Mouse (Mus musculus) kidney, embryonic 16.5 days (tissue): ENCODE data around the gene Golt1a. TPM values are rescaled to one million over a fixed set of nuclear protein-coding genes. Genes with fewer than 3 reads are reported as not detected.
A peak's percentile ranks its signal among the peaks of the same experiment; 100 is the strongest.

Experiments
- ATAC-seq: fragments of 200-750 bp; cut with Nextera tagmentation; 2 replicates; pipeline ENCODE4 v1.8.0; 2017; ENCODE audit warnings: moderate TSS enrichment; ENCODE audit not compliant: low FRiP score, low TSS enrichment
- H3K27ac ChIP-seq: fragments of 300-500 bp; sonication (generic); 2 replicates; pipeline ENCODE4 v1.5.1; 2014; ENCODE audit warnings: low read length
- H3K27me3 ChIP-seq: fragments of 300-500 bp; sonication (generic); 2 replicates; pipeline ENCODE4 v1.6.1; 2014; ENCODE audit warnings: low read length, control low read depth, mixed read lengths; ENCODE audit not compliant: insufficient read depth
- H3K36me3 ChIP-seq: fragments of 300-500 bp; sonication (generic); 2 replicates; pipeline ENCODE4 v1.6.1; 2014; ENCODE audit warnings: low read length, control low read depth, mixed read lengths; ENCODE audit not compliant: insufficient read depth
- H3K4me1 ChIP-seq: fragments of 300-500 bp; sonication (generic); 2 replicates; pipeline ENCODE4 v1.6.1; 2014; ENCODE audit warnings: low read length, control low read depth, mixed read lengths; ENCODE audit not compliant: insufficient read depth
- H3K4me2 ChIP-seq: fragments of 300-500 bp; sonication (generic); replicated peaks from 2 replicates; pipeline ENCODE4 v1.6.1; 2014; ENCODE audit warnings: low read depth, low read length
- H3K4me3 ChIP-seq: fragments of 300-500 bp; sonication (generic); 2 replicates; pipeline ENCODE4 v1.5.1; 2014; ENCODE audit warnings: mild to moderate bottlenecking, low read length
- H3K9ac ChIP-seq: fragments of 300-500 bp; sonication (generic); replicated peaks from 2 replicates; pipeline ENCODE4 v1.6.1; 2014; ENCODE audit warnings: low read length
- H3K9me3 ChIP-seq: fragments of 300-500 bp; sonication (generic); 2 replicates; pipeline ENCODE4 v1.6.1; 2016; ENCODE audit warnings: low read length, control low read depth
- WGBS: fragments of 180-500 bp; shearing (Covaris S2); extraction: QIAGEN DNeasy Blood & Tissue Kit; methylation state at CpG from one replicate; pipeline ENCODE4 v1.1.7; 2014; 5-methylcytosine and 5-hydroxymethylcytosine counted together
- polyA plus RNA-seq: library from polyadenylated mRNA; unstranded; fragments of >200 nt; fragmentation: Nextera tagmentation; extraction: Ambion mirVana; gene quantifications from 2 replicates; pipeline ENCODE4 v1.2.1, GENCODE M21; 2015

Golt1a gene
- polyA plus RNA-seq, 1 experiment from 2014 or later: 8.0 TPM

DNA sequence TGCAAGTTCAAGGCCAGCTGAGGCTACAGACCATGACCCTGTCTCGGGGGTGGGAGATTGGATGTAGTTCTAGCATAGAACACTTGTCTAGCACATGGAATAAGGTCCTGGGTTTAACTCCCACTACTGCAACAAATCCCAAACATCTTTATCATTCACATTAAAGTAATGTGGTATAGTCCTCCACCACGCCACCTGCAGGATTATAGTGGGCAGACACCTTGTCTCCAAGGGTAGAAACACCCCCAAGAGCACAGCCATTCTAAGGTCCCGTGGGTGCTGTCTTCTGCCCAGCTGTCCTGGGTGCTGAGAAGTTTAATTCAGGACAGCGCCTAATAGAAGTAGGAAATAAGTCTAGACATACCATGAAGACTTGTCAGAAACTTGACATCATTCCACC, 7.0 kb downstream of the Golt1a start:
- no peak overlapping the region for H3K4me3 ChIP-seq
- H3K4me2 ChIP-seq: no peak overlapping the region
- no peak overlapping the region for H3K27ac ChIP-seq
- no peaks in the 10 kb centered on the region for H3K36me3 ChIP-seq
- ATAC-seq: no peak
- H3K9me3 ChIP-seq: peaks cover 6% of the 10 kb centered on the region; the same call in 1 of the 2 replicates
- H3K27me3 ChIP-seq: no peaks in the 10 kb centered on the region
- peaks cover 6% of the 10 kb centered on the region; the same call in 1 of the 2 replicates for H3K4me1 ChIP-seq
- H3K9ac ChIP-seq: no peak overlapping the region
- WGBS: 77% methylated on average over 4 of the region's 4 CpGs

GRCm38 (mm10) chr1:133317149-133317548, 7.5 kb downstream of the Golt1a start:
- H3K36me3 ChIP-seq: no peaks in the 10 kb centered on the region
- no peak overlapping the region for H3K9ac ChIP-seq
- no peak overlapping the region for H3K27ac ChIP-seq
- peaks cover under 1% of the 10 kb centered on the region; the same call in 1 of the 2 replicates for H3K4me1 ChIP-seq
- H3K9me3 ChIP-seq: peaks cover 6% of the 10 kb centered on the region; the same call in 1 of the 2 replicates
- WGBS: 86% methylated on average over 1 of the region's 1 CpGs
- no peaks in the 10 kb centered on the region for H3K27me3 ChIP-seq
- no peak overlapping the region for H3K4me2 ChIP-seq
- ATAC-seq: no peak
- H3K4me3 ChIP-seq: no peak overlapping the region

GRCm38 (mm10) chr1:133321267-133321925, 11.8 kb downstream of the Golt1a start, which contains the start of gene Kiss1:
Gene Kiss1, plus strand, starts transcription at chr1:133321875.
- no peak for ATAC-seq
- H3K27ac ChIP-seq: no peak within 1 kb of the TSS
- H3K4me2 ChIP-seq: no peak within 1 kb of the TSS
- H3K4me1 ChIP-seq: no peaks in the 10 kb centered on the region; the same call in 1 of the 2 replicates
- 84% methylated on average over 13 of the region's 13 CpGs for WGBS
- H3K9me3 ChIP-seq: peaks cover 6% of the 10 kb centered on the region; the same call in 1 of the 2 replicates
- no peaks in the 10 kb centered on the region for H3K36me3 ChIP-seq
- H3K27me3 ChIP-seq: no peaks in the 10 kb centered on the region
- no peak within 1 kb of the TSS for H3K9ac ChIP-seq
- H3K4me3 ChIP-seq: no peak within 1 kb of the TSS

DNA sequence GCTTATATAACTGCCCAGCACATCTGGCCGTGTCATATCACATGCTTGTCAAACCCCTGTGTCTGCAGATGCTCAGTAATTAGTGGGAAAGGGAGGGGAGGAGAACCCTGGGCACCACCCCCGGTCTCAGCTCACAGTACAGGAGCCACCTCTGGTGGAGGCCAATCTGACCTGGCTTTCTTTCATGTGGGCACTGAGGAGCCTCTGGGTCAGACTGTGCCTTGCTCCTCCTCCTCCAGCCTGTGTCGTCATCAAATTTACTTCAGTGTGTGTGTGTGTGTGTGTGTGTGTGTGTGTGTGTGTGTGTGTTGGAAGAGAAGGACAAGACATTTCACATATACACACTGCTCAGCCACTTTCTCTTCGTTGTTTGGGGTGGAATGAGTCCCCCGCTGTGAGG, 13.7 kb downstream of the Golt1a start:
- Histone ChIP-seq H3K36me3 (no peaks in the 10 kb centered on the region), H3K4me1 (no peaks in the 10 kb centered on the region; the same call in 1 of the 2 replicates), H3K4me2 (no peak overlapping the region), H3K27me3 (peaks cover 10% of the 10 kb centered on the region; the same call in 1 of the 2 replicates), H3K9me3 (peaks cover 2% of the 10 kb centered on the region; the same call in 1 of the 2 replicates), H3K27ac (no peak overlapping the region), H3K4me3 (no peak overlapping the region), H3K9ac (no peak overlapping the region)
- ATAC-seq: peak; percentile 52; the same call in 1 of the 2 replicates
- 41% methylated on average over 5 of the region's 5 CpGs for WGBS

DNA sequence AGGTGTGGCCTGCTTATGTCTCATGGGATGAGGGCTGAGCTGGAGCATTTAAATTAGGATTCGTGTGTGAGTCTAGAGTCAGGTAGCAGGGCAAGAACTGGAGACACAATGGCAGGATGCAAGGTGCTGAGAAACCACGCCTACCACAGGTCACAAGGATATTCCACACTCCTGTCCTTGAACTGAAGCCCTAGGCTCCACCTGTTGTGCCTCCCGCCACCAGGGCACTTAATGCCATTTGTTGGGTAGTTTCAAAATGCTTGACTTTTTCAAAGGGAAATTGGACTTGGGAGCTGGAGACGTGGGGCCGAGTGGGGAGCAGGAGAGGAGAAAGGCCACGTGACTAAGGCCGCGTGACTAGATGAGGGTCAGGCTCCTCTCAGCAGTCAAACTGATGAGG, 16.4 kb downstream of the Golt1a start:
- no peak for ATAC-seq
- Histone ChIP-seq H3K4me3 (no peak overlapping the region), H3K27ac (no peak overlapping the region), H3K9ac (no peak overlapping the region), H3K4me2 (no peak overlapping the region), H3K27me3 (peaks cover 33% of the 10 kb centered on the region), H3K36me3 (no peaks in the 10 kb centered on the region), H3K9me3 (no peaks in the 10 kb centered on the region), H3K4me1 (no peaks in the 10 kb centered on the region; the same call in 1 of the 2 replicates)
- WGBS: 62% methylated on average over 8 of the region's 8 CpGs

DNA sequence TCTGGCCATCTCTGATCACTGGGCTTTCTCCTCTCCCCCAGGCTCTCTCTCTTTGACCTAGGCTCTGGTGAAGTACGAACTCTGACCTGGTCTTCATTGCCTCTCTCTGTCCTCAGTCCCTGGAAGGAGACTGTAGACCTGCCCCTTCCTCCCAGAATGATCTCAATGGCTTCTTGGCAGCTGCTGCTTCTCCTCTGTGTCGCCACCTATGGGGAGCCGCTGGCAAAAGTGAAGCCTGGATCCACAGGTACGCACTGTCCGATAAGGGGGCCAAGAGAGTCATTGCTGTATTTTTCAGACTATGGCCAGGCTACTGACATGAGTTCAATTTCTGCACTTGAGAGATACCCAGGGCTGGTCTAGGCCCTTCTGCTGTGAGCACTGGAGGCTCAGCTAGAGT, 17.5 kb downstream of the Golt1a start:
- H3K9ac ChIP-seq: no peak overlapping the region
- H3K27ac ChIP-seq: no peak overlapping the region
- no peaks in the 10 kb centered on the region for H3K9me3 ChIP-seq
- no peak for ATAC-seq
- no peaks in the 10 kb centered on the region for H3K36me3 ChIP-seq
- H3K4me1 ChIP-seq: no peaks in the 10 kb centered on the region; the same call in 1 of the 2 replicates
- H3K27me3 ChIP-seq: peaks cover 33% of the 10 kb centered on the region
- WGBS: 64% methylated on average over 5 of the region's 5 CpGs
- no peak overlapping the region for H3K4me2 ChIP-seq
- no peak overlapping the region for H3K4me3 ChIP-seq

DNA sequence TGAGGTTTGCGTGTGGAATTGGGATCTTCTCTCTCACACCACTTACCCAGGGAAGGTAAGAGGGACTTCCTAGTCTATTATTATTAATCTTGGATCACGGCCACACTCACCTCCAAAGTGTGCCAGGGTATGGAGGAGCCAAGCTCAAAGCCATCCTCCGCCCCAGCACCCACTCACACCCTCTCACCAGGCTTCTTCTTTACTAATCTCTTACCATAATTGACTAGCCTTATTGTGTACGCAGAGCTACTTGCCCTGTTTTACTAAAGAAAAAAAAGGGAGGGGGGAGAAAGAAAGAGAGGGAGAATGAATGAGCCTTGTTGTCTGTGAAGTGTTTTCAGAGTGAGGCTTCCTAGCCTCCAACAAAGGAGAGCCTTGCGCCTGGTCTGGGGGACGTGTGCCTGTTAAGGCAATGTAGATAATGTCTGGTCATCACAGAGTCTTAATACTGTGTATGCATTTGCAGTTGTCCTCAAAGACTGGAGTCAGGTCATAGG, 18.7 kb downstream of the Golt1a start:
- Histone ChIP-seq H3K4me2 (no peak overlapping the region), H3K27me3 (peaks cover 33% of the 10 kb centered on the region), H3K9ac (no peak overlapping the region), H3K27ac (no peak overlapping the region), H3K36me3 (no peaks in the 10 kb centered on the region), H3K4me1 (no peaks in the 10 kb centered on the region; the same call in 1 of the 2 replicates), H3K4me3 (no peak overlapping the region), H3K9me3 (no peaks in the 10 kb centered on the region)
- 89% methylated on average over 6 of the region's 6 CpGs for WGBS
- ATAC-seq: no peak

GRCm38 (mm10) chr1:133328896-133329637, 19.5 kb downstream of the Golt1a start:
- Histone ChIP-seq H3K27ac (no peak overlapping the region), H3K36me3 (no peaks in the 10 kb centered on the region), H3K9ac (peak overlapping the region; percentile 57), H3K9me3 (no peaks in the 10 kb centered on the region), H3K4me1 (no peaks in the 10 kb centered on the region), H3K4me3 (peak overlapping the region; percentile 25), H3K27me3 (peaks cover 33% of the 10 kb centered on the region), H3K4me2 (peak overlapping the region; percentile 53)
- ATAC-seq: peak; percentile 59
- WGBS: 7% methylated on average over 34 of the region's 34 CpGs

GRCm38 (mm10) chr1:133329638-133329964, 20.0 kb downstream of the Golt1a start:
- H3K4me3 ChIP-seq: peak overlapping the region; percentile 25
- no peaks in the 10 kb centered on the region for H3K9me3 ChIP-seq
- peak overlapping the region; percentile 53 for H3K4me2 ChIP-seq
- H3K27me3 ChIP-seq: peaks cover 33% of the 10 kb centered on the region
- ATAC-seq: no peak; the same call in 1 of the 2 replicates
- H3K4me1 ChIP-seq: no peaks in the 10 kb centered on the region
- no peaks in the 10 kb centered on the region for H3K36me3 ChIP-seq
- 27% methylated on average over 7 of the region's 7 CpGs for WGBS
- no peak overlapping the region for H3K27ac ChIP-seq
- peak overlapping the region; percentile 57; the same call in 1 of the 2 replicates for H3K9ac ChIP-seq
